Mouse (Mus musculus): Measurements from ENCODE around the gene Elavl3.

DNA sequence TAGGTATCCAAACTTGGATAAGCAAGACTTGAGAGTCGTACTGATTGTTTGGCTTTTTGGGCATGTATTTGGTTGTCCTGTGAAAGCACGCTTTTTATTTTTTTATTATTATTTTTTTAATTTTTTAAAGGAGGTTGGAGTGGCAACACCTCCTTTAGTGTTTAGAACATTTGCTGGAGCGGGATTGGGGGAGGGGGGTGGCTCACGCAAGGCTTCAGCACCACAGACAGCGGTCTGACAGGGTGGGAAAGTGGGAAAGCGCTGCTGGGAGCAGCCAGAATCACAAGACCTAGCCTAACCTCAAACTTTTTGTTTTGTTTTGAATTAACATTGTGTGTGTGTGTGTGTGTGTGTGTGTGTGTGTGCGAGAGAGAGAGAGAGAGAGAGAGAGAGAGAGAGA is 1.8 kb upstream of the Elavl3 start:
- TF ChIP-seq CTCF (IDR thresholded peaks at IDR 0.05; ENCODE audit: extremely low read depth, insufficient read depth, low read length), result no peak
- no peak for TF ChIP-seq POLR2A (IDR thresholded peaks at IDR 0.05; ENCODE audit: extremely low read depth, insufficient read depth, low read length)

All from cortical plate, adult 2 months (tissue).